Mouse (Mus musculus) heart, embryonic 13.5 days (tissue): ENCODE measurements around the gene Rab12. TPM values are rescaled to one million over a fixed set of nuclear protein-coding genes. Genes with fewer than 3 reads are reported as not detected.

Experiments
- ATAC-seq: fragments of 200-750 bp; cut with Nextera tagmentation; 2 replicates; pipeline ENCODE4 v1.8.0; 2017; ENCODE audit warnings: moderate TSS enrichment; ENCODE audit not compliant: insufficient number of reproducible peaks, low FRiP score, low TSS enrichment; ENCODE audit errors: extremely low read depth
- H3K27ac ChIP-seq: fragments of 300-500 bp; sonication (generic); replicated peaks from 2 replicates; pipeline ENCODE4 v1.5.1; 2015; ENCODE audit warnings: moderate library complexity, mild to moderate bottlenecking, inconsistent platforms
- H3K27me3 ChIP-seq: fragments of 300-500 bp; sonication (generic); replicated peaks from 2 replicates; pipeline ENCODE4 v1.6.1; 2015; ENCODE audit warnings: mild to moderate bottlenecking, inconsistent platforms
- H3K36me3 ChIP-seq: fragments of 300-500 bp; sonication (generic); 2 replicates; pipeline ENCODE4 v1.6.1; 2015; ENCODE audit warnings: mild to moderate bottlenecking, inconsistent platforms
- H3K4me1 ChIP-seq: fragments of 300-500 bp; sonication (generic); 2 replicates; pipeline ENCODE4 v1.6.1; 2015; ENCODE audit warnings: inconsistent platforms
- H3K4me2 ChIP-seq: fragments of 300-500 bp; sonication (generic); 2 replicates; pipeline ENCODE4 v1.6.1; 2015; ENCODE audit warnings: inconsistent platforms, mild to moderate bottlenecking, moderate library complexity
- H3K4me3 ChIP-seq: fragments of 300-500 bp; sonication (generic); 2 replicates; pipeline ENCODE4 v1.5.1; 2015; ENCODE audit warnings: moderate library complexity, mild to moderate bottlenecking, inconsistent platforms
- H3K9ac ChIP-seq: fragments of 300-500 bp; sonication (generic); 2 replicates; pipeline ENCODE4 v1.6.1; 2015; ENCODE audit warnings: inconsistent platforms, mild to moderate bottlenecking, moderate library complexity
- H3K9me3 ChIP-seq: fragments of 300-500 bp; sonication (generic); 2 replicates; pipeline ENCODE4 v1.6.1; 2016; ENCODE audit warnings: inconsistent platforms
- WGBS: fragments of 180-500 bp; shearing (Covaris S2); methylation state at CpG from one replicate; pipeline ENCODE4 v1.1.7; 2015; ENCODE audit warnings: mixed read lengths; 5-methylcytosine and 5-hydroxymethylcytosine counted together
- polyA plus RNA-seq: library from polyadenylated mRNA; unstranded; fragments of >200 nt; fragmentation: Nextera tagmentation; extraction: Ambion mirVana; gene quantifications from 2 replicates; pipeline ENCODE4 v1.2.1, GENCODE M21; 2015

The Rab12 gene
- polyA plus RNA-seq, 1 experiment from 2014 or later, result 45.1 TPM

GRCm38 (mm10) chr17:66479311-66479710, 40.2 kb downstream of the Rab12 start:
- H3K9me3 ChIP-seq, result peaks cover 7% of the 10 kb centered on the region
- peaks cover 12% of the 10 kb centered on the region for H3K27me3 ChIP-seq
- H3K4me2 ChIP-seq, result peak overlapping the region; percentile 73
- H3K4me3 ChIP-seq, result peak overlapping the region; percentile 42
- H3K36me3 ChIP-seq, result no peaks in the 10 kb centered on the region
- H3K9ac ChIP-seq, result peak overlapping the region; percentile 69; the same call in 1 of the 2 replicates
- no peak overlapping the region for H3K27ac ChIP-seq
- ATAC-seq, result no peak; the same call in 1 of the 2 replicates
- WGBS, result 15% methylated on average over 13 of the region's 13 CpGs
- peaks cover 25% of the 10 kb centered on the region for H3K4me1 ChIP-seq

- 82% methylated on average over 1 of the region's 1 CpGs for WGBS
- no peak for ATAC-seq
- Histone ChIP-seq H3K4me2 (no peak overlapping the region), H3K27ac (no peak overlapping the region), H3K9ac (no peak overlapping the region), H3K9me3 (peaks cover 10% of the 10 kb centered on the region), H3K27me3 (no peaks in the 10 kb centered on the region), H3K4me1 (0 out of 2 replicates have a peak, but pooled peaks cover 1% of the 10 kb centered on the region), H3K4me3 (no peak overlapping the region), H3K36me3 (no peaks in the 10 kb centered on the region)
These were observed 46.3 kb downstream of the Rab12 start for GRCm38 (mm10) chr17:66473205-66473604.

- no peaks in the 10 kb centered on the region for H3K27me3 ChIP-seq
- no peak overlapping the region for H3K4me2 ChIP-seq
- H3K36me3 ChIP-seq, result no peaks in the 10 kb centered on the region
- 50% methylated on average over 5 of the region's 5 CpGs for WGBS
- ATAC-seq, result no peak
- H3K4me1 ChIP-seq, result no peaks in the 10 kb centered on the region
- H3K9me3 ChIP-seq, result peaks cover 10% of the 10 kb centered on the region
- H3K9ac ChIP-seq, result no peak overlapping the region
- no peak overlapping the region for H3K27ac ChIP-seq
- no peak overlapping the region for H3K4me3 ChIP-seq
These were observed 47.8 kb downstream of the Rab12 start for GRCm38 (mm10) chr17:66471775-66472174.

GRCm38 (mm10) chr17:66471252-66471651, 48.3 kb downstream of the Rab12 start:
- Histone ChIP-seq H3K36me3 (no peaks in the 10 kb centered on the region), H3K4me1 (no peaks in the 10 kb centered on the region), H3K27me3 (no peaks in the 10 kb centered on the region), H3K9ac (no peak overlapping the region), H3K4me3 (no peak overlapping the region), H3K9me3 (peaks cover 10% of the 10 kb centered on the region), H3K27ac (no peak overlapping the region), H3K4me2 (no peak overlapping the region)
- ATAC-seq, result no peak
- 62% methylated on average over 4 of the region's 4 CpGs for WGBS

- no peaks in the 10 kb centered on the region for H3K4me1 ChIP-seq
- 36% methylated on average over 8 of the region's 8 CpGs for WGBS
- H3K36me3 ChIP-seq, result no peaks in the 10 kb centered on the region
- no peak overlapping the region for H3K9ac ChIP-seq
- no peaks in the 10 kb centered on the region for H3K27me3 ChIP-seq
- no peak overlapping the region for H3K4me3 ChIP-seq
- H3K27ac ChIP-seq, result no peak overlapping the region
- no peak for ATAC-seq
- no peak overlapping the region for H3K4me2 ChIP-seq
- H3K9me3 ChIP-seq, result peaks cover 10% of the 10 kb centered on the region
These were observed 49.5 kb downstream of the Rab12 start for GRCm38 (mm10) chr17:66470020-66470419.

- Histone ChIP-seq H3K4me3 (no peak overlapping the region), H3K4me2 (no peak overlapping the region), H3K9me3 (no peaks in the 10 kb centered on the region), H3K4me1 (no peaks in the 10 kb centered on the region), H3K27ac (no peak overlapping the region), H3K36me3 (no peaks in the 10 kb centered on the region), H3K27me3 (peaks cover 10% of the 10 kb centered on the region), H3K9ac (no peak overlapping the region)
- WGBS, result 64% methylated on average over 1 of the region's 1 CpGs
- ATAC-seq, result no peak
These were observed 62.3 kb downstream of the Rab12 start for GRCm38 (mm10) chr17:66457278-66457677.

- Histone ChIP-seq H3K4me2 (peak overlapping the region; percentile 99), H3K9ac (no peak overlapping the region), H3K36me3 (no peaks in the 10 kb centered on the region), H3K4me1 (peaks cover 26% of the 10 kb centered on the region), H3K4me3 (peak overlapping the region; percentile 81), H3K27ac (no peak overlapping the region), H3K9me3 (no peaks in the 10 kb centered on the region), H3K27me3 (peaks cover 59% of the 10 kb centered on the region)
- WGBS, result 2% methylated on average over 11 of the region's 11 CpGs
- ATAC-seq, result no peak
These were observed 68.4 kb downstream of the Rab12 start for GRCm38 (mm10) chr17:66451143-66451542.

- H3K27me3 ChIP-seq, result peaks cover 58% of the 10 kb centered on the region
- WGBS, result 5% methylated on average over 18 of the region's 18 CpGs
These were observed 68.9 kb downstream of the Rab12 start for GRCm38 (mm10) chr17:66450526-66451070.

GRCm38 (mm10) chr17:66449460-66450341, 69.8 kb downstream of the Rab12 start, which contains the start of gene Mtcl1:
TSS of gene Mtcl1 (minus strand) at chr17:66449750.
- H3K4me2 ChIP-seq, result peak within 1 kb of the TSS; percentile 99
- peaks cover 56% of the 10 kb centered on the region for H3K27me3 ChIP-seq
- no peaks in the 10 kb centered on the region for H3K9me3 ChIP-seq
- peak within 1 kb of the TSS; percentile 81 for H3K4me3 ChIP-seq
- peak; percentile 69 for ATAC-seq
- H3K4me1 ChIP-seq, result peaks cover 26% of the 10 kb centered on the region
- peak within 1 kb of the TSS; percentile 59 for H3K27ac ChIP-seq
- under 1% methylated on average over 67 of the region's 76 CpGs for WGBS
- H3K9ac ChIP-seq, result peak within 1 kb of the TSS; percentile 82
- no peaks in the 10 kb centered on the region for H3K36me3 ChIP-seq

More at GRCm38 (mm10) chr17:66450526-66451070, 68.9 kb downstream of the Rab12 start:
- Histone ChIP-seq H3K36me3 (no peaks in the 10 kb centered on the region), H3K9ac (peak overlapping the region; percentile 82), H3K9me3 (no peaks in the 10 kb centered on the region), H3K4me3 (peak overlapping the region; percentile 81), H3K27ac (no peak overlapping the region), H3K4me2 (peak overlapping the region; percentile 99), H3K4me1 (peaks cover 26% of the 10 kb centered on the region)
- no peak for ATAC-seq

- H3K27ac ChIP-seq, result peak overlapping the region; percentile 59; the same call in 1 of the 2 replicates
- no peaks in the 10 kb centered on the region for H3K9me3 ChIP-seq
- H3K4me2 ChIP-seq, result peak overlapping the region; percentile 99
- under 1% methylated on average over 108 of the region's 136 CpGs for WGBS
- peak; percentile 51; the same call in 1 of the 2 replicates for ATAC-seq
- H3K4me1 ChIP-seq, result peaks cover 26% of the 10 kb centered on the region
- peaks cover 56% of the 10 kb centered on the region for H3K27me3 ChIP-seq
- H3K9ac ChIP-seq, result peak overlapping the region; percentile 82
- no peaks in the 10 kb centered on the region for H3K36me3 ChIP-seq
- peak overlapping the region; percentile 81 for H3K4me3 ChIP-seq
These were observed 70.8 kb downstream of the Rab12 start for GRCm38 (mm10) chr17:66448421-66449405.
